Comparison of ENCODE assay signal across 22 mouse cellular contexts in genomic region chrX:52797031-52797625, GRCm38 (mm10). TPM values are rescaled to one million over a fixed set of nuclear protein-coding genes. Genes with fewer than 3 reads are reported as not detected.
DNase-seq lines count a peak whose midpoint lies in the region; ATAC-seq lines count a peak whose summit lies in the region.
"Had no signal": no experiment of that assay in that cellular context is flagged by ENCODE, and none has a peak within 500 bp of the region (broad histone marks: within the 10 kb centered on the region; RNA-seq: fewer than 3 reads in every experiment).

No protein-coding gene starts in this region.

- no peaks in the 10 kb centered on the region for H3K36me3 ChIP-seq in lung, embryonic 16.5 days (ENCODE audit: control insufficient read depth, insufficient read depth, low read length)
- no peaks in the 10 kb centered on the region for H3K36me3 ChIP-seq in hindbrain, embryonic 12.5 days
- H3K36me3 ChIP-seq: embryonic facial prominence, embryonic 13.5 days; forebrain, embryonic 15.5 days; G1E; limb, embryonic 10.5 days had no signal

- peak; percentile 43; the same call in 1 of the 2 replicates for ATAC-seq in lung, embryonic 16.5 days (ENCODE audit: low read depth)
- no peak for ATAC-seq in hindbrain, embryonic 12.5 days (ENCODE audit: low FRiP score)
- ATAC-seq: forebrain, embryonic 15.5 days; liver, postnatal 0 days had no signal

- H3K27me3 ChIP-seq in lung, embryonic 16.5 days (ENCODE audit: control insufficient read depth, insufficient read depth, low read depth, low read length): no peaks in the 10 kb centered on the region
- H3K27me3 ChIP-seq in hindbrain, embryonic 12.5 days: no peaks in the 10 kb centered on the region
- H3K27me3 ChIP-seq: embryonic facial prominence, embryonic 13.5 days; forebrain, embryonic 15.5 days had no signal

- WGBS in lung, embryonic 16.5 days: 41% methylated on average over 9 of the region's 9 CpGs
- WGBS in hindbrain, embryonic 12.5 days: 61% methylated on average over 9 of the region's 9 CpGs

- H3K9ac ChIP-seq in lung, embryonic 16.5 days (ENCODE audit: low read length): no peak overlapping the region
- no peak overlapping the region for H3K9ac ChIP-seq in hindbrain, embryonic 12.5 days
- H3K9ac ChIP-seq: embryonic facial prominence, embryonic 13.5 days; forebrain, embryonic 15.5 days; liver, postnatal 0 days had no signal

- no peaks in the 10 kb centered on the region for H3K9me3 ChIP-seq in lung, embryonic 16.5 days (ENCODE audit: control insufficient read depth, low read length)
- H3K9me3 ChIP-seq in hindbrain, embryonic 12.5 days (replicated peaks): no peaks in the 10 kb centered on the region
- H3K9me3 ChIP-seq: embryonic facial prominence, embryonic 13.5 days; forebrain, embryonic 15.5 days; G1E; hindbrain, embryonic 10.5 days; limb, embryonic 10.5 days had no signal

- no peak overlapping the region for H3K4me3 ChIP-seq in lung, embryonic 16.5 days (ENCODE audit: low read length)
- H3K4me3 ChIP-seq in hindbrain, embryonic 12.5 days: no peak overlapping the region
- H3K4me3 ChIP-seq: embryonic facial prominence, embryonic 13.5 days; forebrain, embryonic 15.5 days; hindbrain, embryonic 10.5 days; left cerebral cortex, adult 2 months; limb, embryonic 10.5 days had no signal

- H3K4me2 ChIP-seq in lung, embryonic 16.5 days (ENCODE audit: low read depth, low read length): no peak overlapping the region
- H3K4me2 ChIP-seq in hindbrain, embryonic 12.5 days (replicated peaks): no peak overlapping the region
- H3K4me2 ChIP-seq: embryonic facial prominence, embryonic 13.5 days; forebrain, embryonic 15.5 days had no signal

- peak; percentile 24 for DNase-seq in kidney, adult 11 months
- no peak for DNase-seq in kidney, postnatal 4 days
- no peak for DNase-seq in lung, postnatal 14 days
- peak; percentile 80 for DNase-seq in ES-CJ7 (ENCODE audit: low read depth, low spot score)
- DNase-seq in kidney, postnatal 36 days: peak; percentile 15 to 53
- no peak for DNase-seq in right cerebral cortex, postnatal 25 days
- DNase-seq: cerebellum, adult 11-12 months; cerebellum, postnatal 14 days; gastrocnemius, postnatal 36 days; layer of hippocampus, adult 9-11 months; liver, postnatal 0 days; thymus, postnatal 36 days had no signal

- no peak overlapping the region for H3K27ac ChIP-seq in lung, embryonic 16.5 days (ENCODE audit: low read length)
- H3K27ac ChIP-seq in hindbrain, embryonic 12.5 days: no peak overlapping the region
- H3K27ac ChIP-seq: embryonic facial prominence, embryonic 13.5 days; forebrain, embryonic 15.5 days; hindbrain, embryonic 10.5 days; left cerebral cortex, adult 2 months; limb, embryonic 10.5 days; stomach, postnatal 0 days had no signal

- H3K4me1 ChIP-seq in lung, embryonic 16.5 days (replicated peaks; ENCODE audit: control insufficient read depth, insufficient read depth, low read length): peaks cover under 1% of the 10 kb centered on the region; the same call in 1 of the 2 replicates
- no peaks in the 10 kb centered on the region for H3K4me1 ChIP-seq in hindbrain, embryonic 12.5 days
- H3K4me1 ChIP-seq: embryonic facial prominence, embryonic 13.5 days; forebrain, embryonic 15.5 days had no signal

RNA-seq across cellular contexts. Expression of gene Ccdc160, which starts 6.1 kb away (rescaled TPM):
- 2.5 and 2.7 TPM in 2 replicates for polyA plus RNA-seq in lung, embryonic 16.5 days (2015; fragmentation: Nextera tagmentation; extraction: Ambion mirVana)
- 4.1 and 4.6 TPM in 2 replicates for polyA plus RNA-seq in hindbrain, embryonic 12.5 days (2016; fragmentation: Nextera tagmentation; extraction: Ambion mirVana)
- polyA plus RNA-seq: embryonic facial prominence, embryonic 13.5 days; G1E; liver, adult 2 months had no signal

Comparison
In these comparisons a context has a peak if more than half of its experiments do, and no peak if none do; other contexts are left out.
1. DNase-seq: peak in kidney, adult 11 months (single experiment), ES-CJ7 (single experiment) and kidney, postnatal 36 days (2 of 2); none in kidney, postnatal 4 days (0 of 2), lung, postnatal 14 days (single experiment) and right cerebral cortex, postnatal 25 days (single experiment).